Mouse (Mus musculus) frontal cortex, adult 2 months (tissue): ENCODE measurements at regions not wholly inside any gene's neighbourhood (a gene's known extent, or its start where the extent isn't known, plus 50 kb on each side); places are given as distances from the start of the nearest gene placed in this dataset.
"Not testable (repeated sequence)": the region's sequence is repeated elsewhere in the genome, so short reads cannot be mapped to it uniquely, and the experiment has no call there.

Experiments
- DNase-seq, 2 experiments: peaks; one replicate each; pipeline ENCODE4 v3.0.0; 2022; ENCODE audit warnings: low spot score in 1 of 2; ENCODE audit errors: extremely low spot score in 1 of 2

DNA sequence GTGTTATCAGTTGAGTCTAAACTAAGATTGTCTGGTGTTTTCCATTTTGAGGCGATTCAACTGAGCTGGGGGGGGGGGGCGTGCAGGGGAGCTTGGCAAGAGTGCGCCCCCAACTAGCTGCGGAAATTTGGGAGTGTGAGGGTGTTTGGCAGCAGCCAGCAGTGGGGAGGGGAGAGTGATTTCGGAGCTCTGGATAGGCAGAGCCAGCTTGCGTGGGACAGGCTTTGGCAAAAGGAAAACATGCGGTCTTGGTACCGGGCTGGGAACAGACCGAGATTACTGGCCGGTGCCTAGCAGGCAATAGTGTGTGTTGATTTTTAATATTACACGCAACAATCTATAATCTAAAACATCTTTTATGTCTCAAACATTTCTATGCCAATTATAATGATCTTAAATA is 199.4 kb upstream of the Cdk6 start:
- DNase-seq = not testable (repeated sequence)

DNA sequence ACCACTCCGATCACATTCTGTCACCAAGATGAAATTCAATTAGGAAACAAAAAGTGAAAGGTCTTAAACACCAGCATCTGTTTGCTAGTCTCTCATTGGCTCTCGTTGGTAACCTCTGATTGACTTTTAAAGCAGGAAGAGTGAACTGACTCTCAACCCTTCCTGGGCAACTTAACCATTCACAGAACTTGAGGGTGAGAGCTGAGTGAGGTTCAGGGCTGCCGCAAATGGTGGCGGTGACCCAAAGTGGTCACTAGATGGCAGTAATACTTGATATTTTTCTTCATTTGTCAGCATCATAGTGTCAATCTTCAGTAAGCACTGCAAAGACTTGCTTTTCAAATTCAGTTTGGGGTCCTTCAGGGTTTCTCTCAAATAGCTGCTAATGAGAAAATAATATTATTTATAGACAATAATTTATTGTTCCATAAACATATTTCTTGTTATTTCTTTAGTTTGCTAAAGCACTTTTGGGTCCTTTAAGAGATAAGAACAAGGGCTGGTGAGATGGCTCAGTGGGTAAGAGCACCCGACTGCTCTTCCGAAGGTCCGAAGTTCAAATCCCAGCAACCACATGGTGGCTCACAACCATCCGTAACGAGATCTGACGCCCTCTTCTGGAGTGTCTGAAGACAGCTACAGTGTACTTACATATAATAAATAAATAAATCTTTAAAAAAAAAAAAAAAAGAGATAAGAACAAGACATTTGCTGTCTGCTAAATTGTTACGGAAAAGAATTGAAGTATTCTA is 194.6 kb upstream of the Cdk6 start:
- peak in 1 of 2 experiments; percentile 45 for DNase-seq

DNA sequence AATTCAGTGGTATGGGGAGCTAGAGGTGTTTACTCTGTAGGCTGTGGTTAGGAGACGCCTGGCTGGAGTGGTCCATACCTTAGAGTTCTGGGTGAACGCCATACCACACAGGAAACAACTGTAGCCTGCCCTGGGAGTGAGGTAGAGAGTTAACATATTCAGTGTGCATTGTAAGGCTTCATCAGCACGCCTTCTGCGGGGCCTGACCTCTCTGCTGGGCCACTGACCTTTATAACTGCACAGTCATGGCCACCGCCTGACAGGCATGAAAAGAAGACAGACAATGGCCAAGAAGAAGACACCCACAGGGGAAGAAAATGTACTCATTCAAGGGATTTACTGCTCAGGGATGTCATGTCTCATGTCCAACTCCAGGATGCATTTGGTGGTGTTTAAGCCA is 191.4 kb upstream of the Cdk6 start:
- DNase-seq = not testable (repeated sequence)

DNA sequence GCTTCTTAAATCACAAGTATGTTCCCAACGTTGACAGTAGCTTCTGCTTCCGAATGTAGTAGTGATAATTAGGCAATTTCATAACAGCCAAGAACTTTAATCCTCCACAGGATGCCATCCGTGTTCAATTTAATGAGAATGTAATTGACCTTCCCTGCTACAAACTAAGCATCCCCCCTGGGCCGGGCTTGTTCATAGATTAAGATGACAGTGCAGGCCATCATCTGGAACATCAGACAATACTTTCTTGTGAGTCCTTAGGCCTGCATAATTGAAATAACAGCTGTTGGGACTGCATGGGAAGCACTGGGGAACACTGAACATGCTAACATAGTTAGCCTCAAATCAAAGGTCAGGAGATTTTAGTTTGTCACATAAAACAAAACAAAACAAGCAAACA is 190.5 kb upstream of the Cdk6 start:
- not testable (repeated sequence) for DNase-seq

DNA sequence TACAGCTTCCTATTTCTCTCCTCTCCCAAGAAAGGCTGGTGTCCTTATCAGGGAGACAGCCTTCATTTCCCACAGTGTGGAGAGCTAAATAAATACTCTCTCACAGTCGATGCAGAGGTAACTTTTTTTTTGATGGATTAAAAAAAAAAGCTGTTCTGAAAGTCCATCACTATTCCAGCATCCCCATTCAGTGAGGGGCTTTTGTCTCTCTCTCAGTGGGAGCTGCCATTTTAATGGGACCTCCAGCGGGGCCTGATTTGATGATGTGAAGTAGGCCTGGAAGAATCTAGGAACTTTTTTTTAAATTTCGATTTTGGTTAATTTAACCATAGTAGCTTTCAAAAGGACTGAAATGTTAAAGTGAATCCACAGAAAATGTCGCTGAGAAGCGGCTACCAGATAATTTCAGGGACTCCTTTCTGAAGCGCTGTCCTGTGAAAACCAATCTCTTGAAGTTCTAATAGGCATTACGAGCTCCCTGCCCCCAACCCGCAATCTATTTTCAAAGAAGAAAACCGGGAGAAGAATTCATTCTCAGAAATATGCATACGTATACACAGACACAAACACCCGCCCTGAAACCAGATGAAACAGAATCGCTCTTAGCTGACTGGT is 189.6 kb upstream of the Cdk6 start:
- DNase-seq = peak in 1 of 2 experiments; percentile 6

DNA sequence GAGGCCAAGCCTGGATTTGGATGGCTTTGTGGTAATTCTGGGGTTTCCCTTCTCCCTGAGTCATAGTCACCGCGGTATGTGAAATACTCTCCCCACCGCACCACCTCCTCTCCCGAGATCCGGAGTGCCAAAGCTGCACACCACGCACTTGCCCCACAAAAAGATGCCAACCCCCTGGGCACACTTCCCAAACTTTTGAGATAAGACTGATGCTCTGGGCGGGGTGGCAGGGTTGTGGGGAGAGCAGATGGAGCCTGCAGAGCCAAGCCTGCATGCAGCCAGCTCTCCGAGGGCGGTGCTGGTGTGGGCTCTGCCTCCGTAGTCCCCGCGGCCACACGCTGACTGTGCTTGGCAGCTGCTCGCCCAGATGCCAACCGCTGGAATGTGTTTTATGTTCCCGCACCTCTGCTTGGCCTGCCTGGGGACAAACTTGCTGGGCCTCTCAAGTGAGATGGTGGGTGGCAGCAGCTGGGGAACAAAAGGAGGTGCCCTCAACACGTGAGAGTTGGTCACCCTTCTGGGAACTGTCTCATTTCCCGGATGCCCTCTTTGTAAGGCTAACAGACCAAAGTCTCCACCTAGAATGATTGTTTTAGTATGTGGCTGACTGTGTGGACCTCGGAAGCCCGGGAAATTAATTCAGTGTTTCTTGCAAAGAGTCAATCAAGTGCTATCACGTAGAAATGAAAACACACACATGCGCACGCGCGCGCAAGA is 189.0 kb upstream of the Cdk6 start:
- peak; percentile 74 to 89 for DNase-seq

DNA sequence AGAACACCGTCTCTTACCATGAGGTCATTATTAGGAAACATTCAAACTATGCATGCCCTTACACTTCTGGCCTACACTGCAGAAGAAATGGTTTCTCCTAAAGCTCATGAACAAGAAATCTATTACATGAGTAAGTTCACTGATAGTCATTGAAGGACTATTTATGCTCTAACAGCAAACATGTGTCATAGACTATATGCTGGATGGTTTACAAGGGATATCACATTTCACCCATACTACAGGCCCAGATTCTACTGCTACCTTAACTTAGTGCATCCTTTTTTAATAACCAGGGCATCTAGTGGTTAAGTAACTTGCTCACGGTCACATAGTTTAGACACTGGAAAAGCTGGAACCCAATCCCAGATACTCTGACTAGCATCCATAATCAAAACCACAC is 175.8 kb upstream of the Cdk6 start:
- DNase-seq = not testable (repeated sequence)

DNA sequence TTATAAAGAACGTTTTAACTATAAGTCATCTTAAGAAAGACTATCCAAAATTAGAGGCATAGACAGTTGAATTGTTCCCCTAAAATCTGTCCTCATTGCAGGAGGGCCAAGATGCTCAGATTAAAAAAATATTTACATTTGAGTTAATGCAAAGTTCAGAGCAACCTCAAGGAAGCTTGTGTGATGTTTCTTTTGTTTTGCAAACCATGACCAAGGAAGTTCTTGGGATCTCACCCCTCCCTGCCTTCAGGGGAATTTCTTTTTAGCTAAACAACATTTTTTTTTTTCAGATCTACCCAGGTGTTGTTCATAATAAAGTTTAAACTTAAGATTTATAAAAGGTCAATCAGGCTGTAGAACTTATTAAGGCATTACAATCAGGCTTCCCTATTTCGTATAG is 174.8 kb upstream of the Cdk6 start:
- not testable (repeated sequence) for DNase-seq

DNA sequence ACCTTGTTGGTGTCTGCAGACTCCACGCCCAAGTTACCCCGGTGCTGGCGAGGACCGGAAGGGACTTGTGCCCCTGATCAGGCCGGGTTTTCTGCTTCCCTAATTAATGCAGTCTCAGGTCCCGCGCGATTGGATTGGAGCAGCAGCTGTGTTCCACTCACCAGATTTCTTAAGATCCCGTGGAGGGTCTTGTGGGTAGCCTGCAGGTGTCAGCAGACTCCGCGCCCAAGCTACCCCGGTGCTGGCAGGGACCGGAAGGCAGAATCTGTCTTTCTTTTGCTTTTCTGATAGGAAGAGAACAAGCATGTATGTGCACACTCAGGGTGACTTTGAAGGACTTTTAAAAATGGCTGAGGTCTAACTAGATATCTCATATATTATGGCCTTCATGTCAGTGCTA is 147.7 kb upstream of the Cdk6 start:
- DNase-seq = not testable (repeated sequence)

DNA sequence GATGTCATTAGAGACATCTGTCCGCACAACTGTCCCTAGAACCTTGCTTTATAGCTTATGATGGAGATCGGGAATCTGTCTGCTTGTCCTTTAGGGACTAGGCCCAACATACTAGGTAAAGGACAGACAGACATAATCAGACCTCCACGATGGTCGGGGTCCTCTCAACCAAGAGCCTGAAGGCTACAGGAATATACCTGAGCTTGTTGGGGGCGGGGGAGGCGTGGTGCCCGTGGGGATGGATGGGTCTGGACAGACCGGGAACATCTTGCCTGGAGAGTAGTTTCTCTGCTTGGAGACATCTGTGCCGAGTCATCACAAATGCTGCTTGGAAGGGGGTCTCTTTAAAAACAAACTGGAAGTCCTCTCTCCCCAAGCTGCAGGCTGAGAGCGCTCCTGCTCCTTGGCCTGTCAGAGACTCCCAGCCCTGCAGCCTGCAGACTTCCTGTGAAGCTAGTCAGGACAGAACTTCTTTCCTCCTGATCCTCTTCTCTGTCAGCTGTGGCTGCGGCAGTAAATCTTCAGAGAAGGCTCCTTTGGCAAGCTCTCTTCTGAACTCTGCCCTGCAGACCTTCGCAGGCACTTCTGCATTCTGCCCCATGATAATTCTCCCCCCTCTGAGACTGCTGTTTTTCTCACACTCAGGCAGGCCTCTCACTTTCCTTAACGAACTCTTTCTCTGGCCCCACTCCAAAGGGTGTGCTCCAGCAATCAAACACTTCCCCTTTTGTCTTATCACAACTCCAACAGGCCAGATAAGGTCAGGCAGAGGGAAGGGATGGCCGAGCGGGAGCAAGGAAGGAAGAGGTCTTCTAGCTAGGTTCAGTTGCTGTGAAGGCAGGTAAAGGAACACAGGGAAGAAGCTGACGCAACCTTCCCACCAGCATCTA is 143.1 kb upstream of the Cdk6 start:
- no peak for DNase-seq

DNA sequence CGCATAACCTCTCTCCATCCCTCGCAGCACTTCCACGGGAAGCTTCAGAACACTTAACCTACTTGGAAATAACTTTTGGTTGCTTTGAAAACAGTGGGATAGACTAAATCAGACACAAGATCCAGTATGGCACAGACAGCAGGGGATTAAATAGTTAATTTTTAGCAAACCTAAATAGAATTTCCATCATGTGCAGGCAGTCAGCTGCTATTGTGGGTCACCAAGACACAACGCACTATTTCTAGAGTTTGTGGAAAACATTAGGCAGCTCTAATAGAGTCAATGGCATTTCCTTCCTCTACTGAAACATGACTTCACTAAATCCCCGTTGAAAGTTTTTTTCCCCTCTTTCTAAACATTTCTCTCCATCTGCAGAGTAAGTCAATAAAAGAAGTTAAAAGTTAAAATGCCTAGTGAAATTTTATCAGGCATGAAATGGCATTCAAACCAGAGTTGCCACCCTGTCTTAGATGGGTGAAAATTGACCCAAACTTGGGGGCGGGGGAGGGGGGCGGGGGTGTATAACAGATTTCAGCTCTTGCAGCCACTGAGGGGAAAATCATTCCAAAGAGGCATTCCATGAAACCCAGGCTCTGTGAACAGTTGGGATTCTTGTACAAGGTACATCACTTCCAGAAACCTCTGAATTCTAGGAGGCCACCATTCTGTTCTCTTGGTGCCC is 142.3 kb upstream of the Cdk6 start:
- DNase-seq = not testable (repeated sequence)

DNA sequence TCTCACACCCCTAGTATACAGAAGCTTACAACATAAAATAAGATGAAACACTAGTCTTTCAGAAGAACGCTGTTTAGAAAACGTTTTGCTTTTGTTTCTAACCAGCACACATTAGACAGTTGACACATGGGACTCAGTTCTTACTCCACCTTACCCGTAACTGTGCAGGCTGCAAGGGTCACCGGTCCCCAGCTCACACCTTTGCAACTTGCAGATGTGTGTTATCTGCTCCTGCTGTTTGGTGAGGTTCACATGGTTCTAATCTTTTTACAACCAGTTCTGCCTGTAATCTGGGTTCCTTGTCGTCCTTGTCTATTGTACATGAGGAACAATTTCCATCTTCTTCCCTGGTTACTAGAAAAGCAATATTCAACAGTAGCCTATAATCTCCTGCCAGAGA is 135.1 kb upstream of the Cdk6 start:
- not testable (repeated sequence) for DNase-seq

DNA sequence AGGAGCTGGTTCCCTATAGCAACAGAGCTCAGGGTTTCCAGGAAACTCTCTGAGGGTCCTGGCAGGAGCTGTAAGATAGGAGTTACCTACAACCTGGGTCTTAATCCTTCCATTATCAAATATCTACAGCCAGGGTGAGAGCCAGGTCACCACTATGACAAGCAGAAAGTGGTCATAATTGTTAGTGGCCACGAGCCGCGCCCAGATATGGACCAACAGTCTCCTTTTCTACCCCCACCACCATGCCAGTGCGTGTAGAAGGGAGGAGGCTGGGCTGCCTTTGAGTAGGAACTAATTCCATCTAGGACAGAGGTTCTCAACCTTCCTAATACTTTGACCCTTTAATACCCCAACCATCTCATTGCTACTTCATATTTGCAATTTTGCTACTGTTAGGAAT is 133.0 kb upstream of the Cdk6 start:
- not testable (repeated sequence) for DNase-seq

DNA sequence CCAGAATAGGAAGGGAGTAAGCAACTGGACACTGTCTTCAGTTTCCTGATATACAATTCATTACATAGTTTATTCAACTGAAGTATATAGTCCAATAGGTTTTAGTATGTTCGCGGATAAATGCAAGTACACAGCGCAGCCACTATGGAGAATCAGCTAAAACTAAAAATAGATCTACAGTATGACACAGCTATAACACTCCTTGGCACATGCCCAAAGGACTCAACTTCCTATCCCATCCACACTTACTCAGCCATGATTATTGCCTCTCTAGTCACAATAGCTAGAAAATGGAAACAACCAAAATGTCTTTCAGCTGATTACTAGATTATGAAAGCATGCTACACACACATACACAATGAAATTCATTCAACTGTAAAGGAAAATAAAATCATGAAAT is 130.0 kb upstream of the Cdk6 start:
- no peak for DNase-seq

DNA sequence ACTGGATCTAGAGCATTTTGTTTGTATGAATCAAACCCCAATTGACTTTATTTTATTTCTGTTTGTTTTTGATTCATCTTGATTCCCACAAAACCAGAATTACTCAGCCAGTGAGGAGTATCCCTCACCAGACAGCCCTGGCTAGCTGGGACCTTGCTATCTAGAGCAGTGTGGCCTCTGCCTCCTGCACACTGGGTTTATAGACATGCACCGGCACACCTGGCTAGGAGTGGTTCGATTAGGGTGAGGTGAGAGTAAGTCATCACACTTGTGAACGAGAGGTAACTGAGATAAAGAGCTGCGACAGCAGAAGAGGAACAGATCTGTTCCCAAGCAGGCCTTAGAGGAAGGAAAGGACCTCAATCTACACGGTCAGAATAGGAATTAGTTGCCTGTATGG is 125.2 kb upstream of the Cdk6 start:
- no peak for DNase-seq

DNA sequence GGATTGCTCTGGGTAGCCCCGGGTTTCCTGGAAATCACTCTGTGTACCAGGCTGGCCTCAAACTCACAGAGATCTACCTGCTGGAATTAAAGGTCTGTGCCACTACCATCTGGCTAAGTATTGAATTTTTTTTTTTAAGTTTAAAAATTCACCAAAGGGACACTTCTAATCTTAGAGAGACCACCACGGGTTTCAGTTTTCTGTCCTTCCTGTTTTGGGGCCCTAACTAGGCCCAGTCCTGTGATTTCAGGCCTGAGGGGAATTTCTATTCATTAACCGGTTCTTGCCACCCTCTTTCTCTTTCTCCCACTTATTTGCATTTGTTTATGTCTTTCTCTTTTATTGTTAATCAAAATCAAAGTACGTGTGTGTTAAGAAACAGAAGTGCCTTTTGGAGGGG is 122.1 kb upstream of the Cdk6 start:
- DNase-seq = no peak

DNA sequence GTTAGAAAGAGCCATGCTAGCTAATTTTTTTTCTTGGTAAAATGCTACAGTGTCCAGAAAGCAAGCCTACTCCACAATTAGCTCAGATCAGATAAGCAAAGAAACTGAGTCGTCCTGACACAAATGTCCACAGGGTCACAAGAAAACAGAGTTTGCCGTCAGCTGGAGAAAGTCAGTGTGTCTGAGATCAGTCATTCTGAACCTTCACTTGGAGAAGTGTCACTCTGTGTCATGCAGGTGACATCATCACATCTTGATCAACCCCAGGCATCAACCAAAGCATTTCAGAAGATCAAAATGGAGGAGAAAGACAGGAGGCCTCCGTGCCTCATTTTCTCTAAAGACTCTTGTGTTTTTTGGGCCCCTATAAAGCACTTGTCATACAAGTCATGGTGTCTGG is 121.5 kb upstream of the Cdk6 start:
- no peak for DNase-seq

DNA sequence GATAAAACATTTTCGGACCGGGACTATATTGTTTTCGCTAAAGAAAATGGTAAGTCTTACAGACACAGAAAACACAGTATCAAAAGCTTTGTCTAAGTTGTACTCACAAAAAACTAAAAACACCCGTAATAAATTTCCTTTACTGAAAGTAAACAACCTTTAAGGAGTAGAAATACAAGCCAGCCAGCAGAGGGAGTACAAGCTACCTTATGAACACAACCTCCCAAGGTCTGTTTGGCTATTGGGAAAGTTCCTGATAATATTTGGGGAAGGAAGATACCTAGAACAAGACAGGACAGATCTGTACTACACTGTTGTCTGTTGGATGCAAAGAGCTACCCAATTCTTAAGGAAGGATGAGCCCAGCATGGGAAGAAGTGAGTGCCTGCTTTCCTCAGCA is 117.5 kb upstream of the Cdk6 start:
- DNase-seq = peak in 1 of 2 experiments; percentile 13

DNA sequence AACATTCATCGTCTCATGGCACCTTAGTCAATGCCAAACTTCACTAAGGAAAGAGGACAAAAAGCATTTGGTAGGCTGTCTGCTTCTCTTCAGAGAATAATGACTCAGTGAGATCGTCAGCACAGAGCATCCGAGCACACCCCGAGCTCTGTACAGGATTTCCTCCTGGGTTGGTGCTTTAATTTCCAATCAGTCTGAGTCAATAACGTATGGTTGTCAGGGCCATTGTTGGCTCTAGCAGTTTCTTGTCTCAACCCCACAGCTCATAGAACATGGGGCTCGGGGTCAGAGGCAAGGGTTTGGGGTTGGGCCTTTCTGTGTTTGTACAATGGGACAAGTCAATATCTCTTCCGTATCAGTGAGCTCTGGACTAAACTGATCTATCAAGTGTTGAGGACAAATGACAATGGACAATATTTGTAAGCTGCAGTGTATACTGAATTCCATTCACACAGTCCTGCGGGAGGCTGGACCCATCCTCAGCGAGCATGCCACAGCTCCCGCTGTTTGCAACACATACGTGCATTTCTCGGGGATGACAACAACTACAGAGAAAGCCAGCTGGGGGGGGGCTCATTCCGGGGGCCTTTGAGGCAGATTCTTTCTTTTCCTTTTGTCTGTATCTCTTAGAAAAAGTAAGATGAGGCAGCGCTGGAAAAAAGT is 116.8 kb upstream of the Cdk6 start:
- DNase-seq = not testable (repeated sequence)

DNA sequence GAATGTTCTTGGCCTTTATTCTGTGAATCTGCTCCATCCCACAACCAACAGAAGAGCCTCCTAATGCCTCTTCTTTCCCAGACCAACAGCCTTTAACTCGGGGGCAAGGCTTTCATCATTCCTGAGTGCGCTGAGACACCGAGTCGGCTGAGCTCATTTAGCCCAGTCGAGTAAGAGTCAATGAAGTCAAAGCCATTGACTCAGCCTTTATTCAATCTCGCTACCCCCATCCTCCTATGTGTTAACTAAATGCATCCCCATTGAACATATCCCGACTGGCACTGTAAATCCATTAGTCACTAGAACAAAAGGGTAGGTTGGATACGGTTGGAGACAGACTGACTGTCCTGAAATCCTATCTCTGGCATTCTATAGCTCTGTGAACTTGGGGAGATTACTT is 115.9 kb upstream of the Cdk6 start:
- DNase-seq = not testable (repeated sequence)
